Mouse (Mus musculus) adrenal gland, postnatal 14 days (tissue): ENCODE measurements at regions not wholly inside any gene's neighbourhood (a gene's known extent, or its start where the extent isn't known, plus 50 kb on each side); places are given as distances from the start of the nearest gene placed in this dataset.
"Not testable (repeated sequence)": the region's sequence is repeated elsewhere in the genome, so short reads cannot be mapped to it uniquely, and the experiment has no call there.

ENCODE experiments used
- DNase-seq: peaks from one replicate; pipeline ENCODE4 v3.0.0; 2021; ENCODE audit warnings: mixed read lengths

DNA sequence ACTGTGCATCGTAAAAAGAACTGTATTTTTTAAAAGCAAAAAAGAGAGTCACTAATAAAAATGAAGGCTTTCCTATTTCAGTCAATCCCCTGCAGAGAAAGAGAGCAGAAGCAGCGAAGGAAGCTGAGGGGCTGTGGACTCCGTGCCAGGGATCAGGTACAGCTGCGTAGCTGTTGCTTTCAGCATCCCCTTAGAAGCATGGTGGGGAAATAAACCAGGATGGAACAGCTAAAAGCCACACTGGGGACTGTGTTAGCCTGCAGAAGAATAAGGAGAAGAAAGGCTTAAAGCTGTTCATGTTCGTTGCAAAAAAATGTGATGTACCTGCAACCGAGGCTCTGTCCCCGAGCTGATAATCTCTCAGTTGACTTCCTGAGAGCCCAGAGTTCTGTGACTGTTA, 1302.6 kb upstream of the Sel1l start:
- DNase-seq, result no peak

DNA sequence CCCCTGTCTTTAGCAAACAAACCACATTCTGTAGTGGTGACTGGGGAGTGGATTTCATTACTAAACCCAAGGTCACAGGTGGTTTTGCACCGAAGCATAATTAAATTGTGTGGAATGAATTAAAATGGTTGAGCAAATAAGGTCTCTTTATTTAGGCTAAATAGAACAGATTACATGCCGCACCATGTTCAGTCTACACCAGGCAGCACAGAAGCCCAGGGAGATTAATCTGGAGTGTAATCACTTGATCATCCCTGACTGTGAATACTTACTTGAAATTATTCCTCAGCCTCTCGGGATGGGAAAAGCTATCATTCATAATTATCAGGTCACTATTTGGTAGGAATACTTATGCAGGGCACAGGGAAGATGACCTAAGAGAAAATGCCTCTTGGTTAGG, 1293.3 kb upstream of the Sel1l start:
- no peak for DNase-seq

DNA sequence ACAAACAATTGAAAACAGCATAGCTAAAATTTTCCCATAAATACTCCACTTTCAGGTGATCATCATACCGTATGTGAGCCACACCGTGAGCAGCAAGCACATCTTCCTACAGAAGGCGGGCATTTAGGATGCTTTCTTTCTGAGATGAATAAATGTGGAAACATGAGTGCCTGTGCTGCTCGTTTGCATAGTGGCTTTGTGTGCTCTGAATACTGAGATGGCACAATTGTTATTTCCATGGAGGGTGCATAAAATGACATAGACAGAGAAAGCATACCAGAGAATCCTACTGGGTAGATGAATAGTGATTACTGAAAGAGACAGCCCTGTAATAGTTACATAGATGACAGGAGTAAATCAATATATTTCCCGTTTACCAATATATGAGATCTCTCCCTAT, 1287.4 kb upstream of the Sel1l start:
- no peak for DNase-seq

DNA sequence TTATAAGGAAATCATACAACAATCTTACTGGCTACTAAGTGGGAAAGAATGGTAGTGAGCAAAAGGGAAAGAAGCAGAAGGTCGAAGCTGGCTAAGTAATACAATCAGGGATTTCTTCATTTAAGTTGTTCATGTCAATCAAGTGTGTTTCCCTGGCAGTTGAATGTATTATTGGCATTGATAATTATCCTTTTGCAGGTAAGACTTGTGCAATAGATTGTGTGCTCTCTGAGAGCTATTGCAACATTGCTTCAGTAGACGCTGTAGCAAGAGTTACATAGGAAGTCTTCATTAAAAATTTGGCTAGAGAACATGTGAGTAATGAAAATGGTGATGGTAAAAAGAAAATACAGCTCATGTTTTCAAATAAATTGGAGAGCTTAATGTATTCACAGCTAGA, 1273.3 kb upstream of the Sel1l start:
- no peak for DNase-seq

DNA sequence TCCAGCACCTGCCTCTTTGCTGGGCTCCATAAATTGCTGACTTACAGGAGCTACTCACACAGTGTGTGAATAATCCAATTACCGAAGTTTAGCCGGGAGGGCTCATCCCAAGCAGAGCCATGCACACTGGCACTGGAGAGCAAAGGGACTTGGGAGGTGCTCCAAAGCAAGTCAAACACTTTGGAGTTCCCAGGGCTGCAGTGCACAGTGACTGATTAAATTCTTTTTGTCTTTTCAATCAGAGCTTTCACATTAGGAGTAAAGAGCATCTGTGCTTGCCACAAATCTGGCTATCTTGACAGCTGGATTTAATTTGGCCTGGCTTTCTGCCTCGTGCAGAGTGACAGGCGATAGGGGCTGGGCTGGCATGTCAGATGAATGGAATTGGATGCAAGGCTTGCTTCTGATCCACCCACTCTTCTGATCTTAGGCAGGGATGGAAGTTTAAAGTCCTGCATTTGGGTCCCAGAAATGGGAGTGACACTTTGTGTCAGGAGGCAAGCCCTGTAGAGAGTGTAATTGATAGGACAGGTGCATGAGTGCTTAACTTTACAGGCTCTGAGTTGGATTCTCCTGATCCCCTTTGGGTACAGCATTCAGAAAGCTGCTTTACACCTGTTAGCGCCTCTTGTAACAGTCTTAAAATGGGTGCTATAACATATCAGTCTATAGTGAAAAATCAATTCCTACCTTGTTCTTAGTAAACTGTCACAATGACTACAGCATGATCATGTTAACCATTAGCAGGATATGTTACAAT, 1239.3 kb upstream of the Sel1l start:
- DNase-seq, result no peak

DNA sequence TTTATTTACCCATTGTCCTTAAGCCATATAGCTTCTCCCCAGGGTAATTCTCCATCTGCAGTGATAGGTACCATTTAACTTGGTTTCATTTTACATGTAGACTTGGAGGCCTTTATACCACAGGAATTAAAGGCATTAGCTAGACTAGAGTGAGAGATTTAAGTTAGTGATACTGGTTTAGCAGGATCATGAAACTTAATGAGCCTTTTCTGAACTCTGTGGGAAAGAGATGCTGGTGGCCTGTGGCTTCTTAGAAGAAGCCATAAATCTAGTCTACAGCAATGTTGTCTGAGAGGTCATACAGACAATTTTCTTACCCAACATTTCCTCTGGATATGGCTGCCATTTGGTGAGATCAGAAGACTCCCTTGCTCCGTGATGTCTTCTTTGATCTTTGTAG, 1214.9 kb upstream of the Sel1l start:
- DNase-seq, result no peak

DNA sequence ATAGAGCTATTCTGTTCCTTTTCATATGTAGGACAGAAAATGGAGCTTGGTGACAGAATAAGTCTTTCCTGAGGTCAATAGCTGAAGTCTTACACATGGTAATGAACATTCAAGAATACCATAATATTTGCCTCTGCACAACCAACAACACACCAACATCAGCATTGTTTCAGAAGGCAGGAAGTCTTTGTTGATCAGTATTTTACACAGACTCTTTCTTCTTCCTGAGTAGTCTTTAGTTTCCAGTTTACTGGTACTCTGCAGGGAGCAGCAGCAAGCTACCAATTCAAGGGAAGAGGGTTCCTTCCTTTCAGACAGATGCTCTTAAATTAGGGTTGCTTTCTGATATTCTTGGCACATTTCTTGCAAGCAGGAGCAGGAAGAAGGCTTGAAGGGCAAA, 1170.7 kb upstream of the Sel1l start:
- DNase-seq, result no peak

DNA sequence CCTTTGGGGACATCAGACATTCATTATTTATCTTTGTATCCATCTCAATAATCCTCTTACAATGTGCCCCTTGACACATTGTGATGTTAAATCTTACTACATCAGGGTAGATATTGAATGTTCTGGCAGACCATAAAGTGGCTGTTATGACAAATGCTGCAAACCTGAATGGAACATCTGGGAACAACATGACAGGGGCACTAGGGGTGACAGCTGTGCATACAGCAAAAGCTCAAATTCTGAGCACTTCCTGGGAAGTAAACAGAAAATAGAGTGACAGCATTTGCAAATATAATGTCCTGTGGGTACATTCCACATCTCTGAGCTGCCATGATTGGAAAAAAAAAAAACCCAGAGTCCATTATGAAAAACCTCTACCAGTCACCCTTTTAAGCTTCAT, 1162.6 kb upstream of the Sel1l start:
- no peak for DNase-seq

DNA sequence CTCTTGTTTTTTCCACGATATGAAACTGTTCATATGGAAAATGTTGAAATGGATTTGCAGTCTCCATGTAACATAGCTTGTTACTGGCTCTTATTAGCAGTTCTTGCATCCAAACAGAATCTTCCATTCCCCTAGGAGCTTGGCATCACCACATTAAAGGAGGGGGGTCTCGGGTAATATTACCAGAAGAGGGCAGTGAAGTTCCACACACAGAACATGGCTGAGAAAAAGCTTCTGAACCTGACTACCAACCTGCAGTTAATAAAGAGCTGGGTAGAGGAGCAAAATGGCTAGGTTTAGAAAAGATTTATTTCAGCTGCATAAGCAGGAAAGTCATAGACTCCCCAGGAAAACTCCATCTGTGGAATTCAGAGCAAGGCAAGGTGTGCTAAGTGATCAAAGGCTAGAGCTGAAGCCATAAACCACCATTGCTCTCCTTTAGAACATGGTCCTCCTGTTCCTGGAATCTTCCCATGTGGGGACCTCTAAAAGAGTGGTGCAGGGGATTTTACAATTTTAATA, 1157.9 kb upstream of the Sel1l start:
- DNase-seq, result no peak

DNA sequence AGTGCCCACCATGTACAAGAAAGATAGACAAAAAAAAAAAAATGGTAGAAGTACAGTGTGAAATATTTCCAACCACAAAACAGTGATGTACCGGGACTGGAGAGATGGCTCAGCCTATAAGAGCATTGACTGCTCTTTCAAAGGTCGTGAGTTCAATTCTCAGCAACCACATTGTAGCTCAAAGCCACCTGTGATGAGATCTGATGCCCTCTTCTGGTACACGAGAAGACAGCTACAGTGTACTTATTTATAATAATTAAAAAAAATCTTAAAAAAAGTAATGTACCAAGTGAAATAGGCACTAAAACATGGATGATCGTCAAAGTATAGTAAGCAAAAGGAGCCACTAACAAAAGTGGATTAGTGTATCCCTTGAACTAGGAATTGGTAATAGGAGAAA, 1154.2 kb upstream of the Sel1l start:
- no peak for DNase-seq

DNA sequence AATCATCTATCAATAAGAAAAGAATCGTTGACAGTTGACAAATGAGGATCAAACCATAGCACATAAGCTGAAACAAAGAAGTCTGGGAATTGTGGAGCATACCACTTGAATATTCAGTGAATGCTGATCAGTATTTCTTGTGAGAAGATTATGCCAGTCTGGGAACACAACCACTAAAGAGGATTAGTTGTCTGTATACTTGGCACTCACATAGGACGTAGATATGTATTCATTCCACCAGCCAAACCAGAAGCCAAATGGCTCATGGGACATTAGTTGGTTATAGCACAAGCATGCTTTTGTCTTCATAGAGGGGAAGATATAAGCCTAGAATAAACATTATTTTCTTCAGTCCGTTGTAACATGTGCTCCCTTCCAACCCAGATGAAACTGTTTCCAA, 1126.7 kb upstream of the Sel1l start:
- no peak for DNase-seq

DNA sequence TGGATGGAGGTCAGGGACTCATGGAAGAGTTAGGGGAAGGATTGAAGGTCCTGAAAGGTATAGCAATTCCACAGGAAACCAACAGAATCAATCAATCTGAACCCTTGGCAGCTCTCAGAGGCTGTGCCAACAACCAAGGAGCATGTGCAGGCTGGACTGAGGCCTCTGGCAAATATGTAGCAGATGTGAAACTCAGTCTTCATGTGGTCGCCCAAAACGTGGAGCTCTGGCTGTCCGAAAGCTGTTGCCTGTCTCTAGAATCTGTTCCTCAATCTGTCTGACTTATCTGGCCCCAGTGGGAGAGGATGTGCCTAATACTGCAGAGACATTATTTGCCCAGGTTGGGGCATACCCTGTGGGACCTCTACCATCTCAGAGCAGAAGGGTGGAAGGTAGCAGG, 1095.4 kb upstream of the Sel1l start:
- no peak for DNase-seq

DNA sequence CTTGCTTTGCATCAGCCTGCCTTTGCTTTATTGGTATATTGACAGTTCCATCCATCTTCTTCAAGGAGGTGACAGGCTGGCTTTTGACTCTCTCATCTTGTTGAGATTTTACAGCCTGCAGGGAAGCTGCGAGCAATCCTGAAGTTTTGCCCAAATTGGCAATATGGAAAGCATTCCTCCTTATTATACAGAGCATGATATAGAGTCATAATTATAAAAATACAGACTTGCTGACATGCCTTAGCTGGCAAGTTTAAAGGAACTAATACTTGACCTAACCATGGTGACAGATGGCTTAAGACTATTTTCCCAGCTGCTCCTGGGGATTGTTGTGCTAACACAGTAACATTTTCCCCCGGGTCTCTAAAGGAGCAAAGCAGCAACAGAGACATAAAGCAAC, 1078.6 kb upstream of the Sel1l start:
- no peak for DNase-seq

DNA sequence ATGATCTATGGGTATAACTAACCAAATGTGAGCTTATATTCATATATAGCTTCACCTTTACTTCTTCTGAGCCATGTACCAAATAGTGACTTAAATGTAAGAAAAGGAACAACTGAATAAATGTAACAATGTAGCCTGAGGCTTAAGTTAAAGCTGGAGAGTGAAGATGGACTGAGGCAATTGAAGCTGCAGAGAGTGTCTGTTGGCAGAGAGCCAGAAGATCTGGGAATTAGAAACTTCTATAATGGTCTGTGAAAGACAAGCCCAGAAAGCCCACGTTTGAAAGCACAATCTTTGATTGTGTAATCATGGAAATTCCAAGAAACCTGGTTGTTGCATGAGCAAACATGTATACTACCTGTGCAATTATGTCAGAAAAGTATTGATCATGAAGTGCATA, 1078.0 kb upstream of the Sel1l start:
- DNase-seq, result no peak

DNA sequence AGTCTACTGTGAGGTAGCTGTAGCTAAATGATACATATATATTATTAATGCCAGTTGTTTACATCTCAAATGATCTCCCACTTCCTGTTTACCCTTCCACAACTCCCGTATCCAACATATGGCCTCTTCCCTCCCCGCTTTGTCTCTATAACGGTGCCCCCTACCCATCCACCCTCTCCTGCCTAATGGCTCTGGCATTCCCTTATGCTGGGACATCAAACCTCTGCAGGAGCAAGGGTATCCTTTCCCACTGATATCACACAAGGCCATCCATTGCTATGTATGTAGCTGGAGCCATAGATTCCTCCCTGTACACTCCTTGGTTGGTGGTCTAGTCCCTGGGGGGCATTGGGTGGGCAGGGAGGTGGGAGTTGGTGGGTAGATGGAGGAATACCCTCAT, 1071.0 kb upstream of the Sel1l start:
- no peak for DNase-seq

DNA sequence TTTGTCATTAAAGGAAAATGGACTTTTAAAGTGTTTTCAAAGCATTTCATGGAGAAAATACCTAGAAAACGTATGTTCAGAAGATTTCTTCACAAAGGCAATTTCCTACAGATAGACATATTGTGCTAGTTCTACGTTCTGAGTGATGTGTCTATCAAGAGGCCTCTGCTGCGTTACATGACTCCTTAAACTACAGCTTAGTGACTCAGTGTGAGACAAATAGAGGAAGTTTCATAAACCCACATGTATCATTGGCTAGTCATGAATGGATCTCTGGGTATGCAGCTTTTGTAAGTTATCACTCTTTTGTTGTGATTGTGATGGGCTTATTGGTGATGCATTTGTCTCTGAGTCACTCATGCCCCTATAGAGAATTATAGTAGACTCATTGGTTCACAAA, 1067.3 kb upstream of the Sel1l start:
- no peak for DNase-seq

DNA sequence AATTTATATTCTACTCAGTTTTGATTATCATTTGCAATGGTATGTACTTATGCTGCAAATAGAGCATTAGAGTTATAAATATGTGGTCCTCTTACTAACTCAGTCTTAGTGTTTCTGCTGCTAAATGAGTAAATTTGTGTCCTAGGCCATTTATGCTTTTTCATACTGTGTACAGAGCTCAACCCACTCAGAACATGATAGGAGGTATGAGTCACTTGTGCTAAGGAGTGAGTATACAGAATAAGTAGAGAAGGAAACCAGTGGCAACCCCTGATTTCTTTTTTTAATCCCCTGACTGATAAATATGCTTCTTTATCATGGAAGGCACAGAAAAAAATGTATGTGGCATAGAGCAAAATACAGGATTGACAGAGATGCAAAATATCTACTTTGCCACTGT, 1066.8 kb upstream of the Sel1l start:
- no peak for DNase-seq

DNA sequence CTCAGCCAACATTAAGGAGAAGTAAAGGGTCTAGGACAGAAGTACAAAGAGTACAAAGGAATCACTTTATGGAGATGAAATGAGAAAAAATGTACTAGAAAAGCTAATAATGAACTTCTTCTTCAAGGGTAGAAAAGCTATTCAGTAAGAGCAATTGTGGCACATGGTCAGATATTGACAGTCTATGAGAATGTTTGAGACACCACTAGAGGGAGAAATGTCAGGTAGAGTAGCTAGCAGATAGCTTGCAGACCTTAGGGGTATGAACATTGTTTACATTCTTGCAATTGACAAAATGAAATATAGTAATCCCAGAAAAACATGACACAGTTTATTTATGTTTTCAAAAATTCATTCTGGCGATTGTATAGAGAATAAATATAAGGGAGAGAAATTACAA, 1066.2 kb upstream of the Sel1l start:
- no peak for DNase-seq

DNA sequence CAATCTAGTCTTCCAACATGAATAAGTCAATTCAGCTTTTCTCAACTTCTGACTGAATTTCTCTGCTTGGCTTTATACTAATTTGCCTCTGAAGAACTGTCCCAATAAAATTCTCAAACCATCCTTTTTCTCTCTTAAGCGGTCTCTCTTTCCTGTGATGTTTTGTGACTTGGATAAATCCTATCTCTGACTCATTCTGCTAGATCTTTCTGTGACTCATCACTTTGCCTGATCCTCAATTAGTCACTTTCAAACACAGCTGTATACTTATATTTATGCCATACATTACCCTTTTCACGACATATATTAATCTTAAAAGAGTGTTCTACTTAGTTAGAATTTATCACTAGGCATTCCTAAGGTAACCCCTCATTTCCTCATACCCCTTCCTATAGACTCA, 1055.4 kb upstream of the Sel1l start:
- no peak for DNase-seq

DNA sequence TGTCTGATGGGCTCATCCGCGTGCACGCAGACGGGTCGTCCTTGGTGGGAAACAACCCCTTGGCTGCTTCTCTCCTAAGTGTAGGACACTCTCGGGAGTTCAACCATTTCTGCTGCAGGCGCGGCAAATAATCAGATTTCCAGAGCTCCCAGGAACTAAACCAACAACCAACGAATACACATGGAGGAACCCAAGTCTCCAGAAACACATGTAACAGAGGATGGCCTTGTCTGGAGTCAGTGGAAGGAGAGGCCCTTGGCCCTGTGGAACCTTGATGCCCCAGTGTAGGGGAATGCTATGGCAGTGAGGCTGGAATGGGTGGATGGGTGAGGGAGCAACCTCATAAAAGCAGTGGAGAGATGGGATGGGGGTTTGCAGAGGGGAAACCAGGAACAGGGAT, 1043.4 kb upstream of the Sel1l start:
- no peak for DNase-seq

DNA sequence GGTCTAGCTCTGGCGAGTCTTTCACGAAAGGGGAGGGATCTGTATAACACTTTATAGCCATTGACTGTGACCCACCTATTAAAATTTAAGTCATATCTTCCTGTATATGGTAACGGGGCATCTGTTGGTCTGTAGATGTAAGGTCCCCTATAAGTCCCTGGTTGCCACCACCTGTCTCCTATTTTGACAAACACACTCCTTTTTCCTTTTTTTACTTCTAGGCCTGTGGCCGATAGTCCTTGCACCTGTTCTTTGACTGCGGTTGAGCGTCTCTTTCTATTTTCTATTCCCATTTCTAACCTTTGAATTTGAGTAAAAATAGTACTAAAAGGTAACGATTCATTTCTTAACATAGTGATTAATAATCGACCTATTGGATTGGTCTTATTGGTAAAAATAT, 1042.7 kb upstream of the Sel1l start:
- not testable (repeated sequence) for DNase-seq

DNA sequence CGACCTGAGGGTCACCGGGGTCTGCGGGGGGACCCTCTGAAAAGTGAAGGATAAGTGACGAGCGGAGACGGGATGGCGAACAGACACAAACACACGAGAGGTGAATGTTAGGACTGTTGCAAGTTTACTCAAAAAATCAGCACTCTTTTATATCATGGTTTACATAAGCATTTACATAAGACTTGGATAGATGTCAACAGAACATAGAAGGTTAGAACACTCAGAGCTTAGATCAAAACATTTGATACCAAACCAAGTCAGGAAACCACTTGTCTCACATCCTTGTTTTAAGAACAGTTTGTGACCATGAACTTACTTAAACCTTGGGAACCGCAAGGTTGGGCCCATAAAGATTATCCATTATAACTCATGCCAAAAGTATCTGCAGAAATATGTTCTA, 1042.2 kb upstream of the Sel1l start:
- not testable (repeated sequence) for DNase-seq

DNA sequence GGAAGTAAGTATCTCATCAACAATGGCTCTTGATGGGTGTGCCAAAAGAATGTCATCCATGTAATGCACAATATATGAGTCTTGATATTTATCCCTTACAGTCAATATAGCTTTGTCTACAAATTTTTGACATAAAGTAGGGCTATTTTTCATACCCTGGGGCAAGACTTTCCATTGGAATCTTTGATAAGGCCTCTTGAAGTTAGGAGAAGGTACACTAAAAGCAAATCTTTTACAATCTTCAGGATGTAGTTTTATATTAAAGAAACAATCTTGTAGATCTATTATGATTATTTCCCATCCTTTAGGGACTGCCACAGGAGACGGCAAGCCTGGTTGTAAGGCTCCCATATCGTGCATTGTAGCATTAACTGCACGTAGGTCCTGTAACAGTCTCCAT, 1038.8 kb upstream of the Sel1l start:
- no peak for DNase-seq

DNA sequence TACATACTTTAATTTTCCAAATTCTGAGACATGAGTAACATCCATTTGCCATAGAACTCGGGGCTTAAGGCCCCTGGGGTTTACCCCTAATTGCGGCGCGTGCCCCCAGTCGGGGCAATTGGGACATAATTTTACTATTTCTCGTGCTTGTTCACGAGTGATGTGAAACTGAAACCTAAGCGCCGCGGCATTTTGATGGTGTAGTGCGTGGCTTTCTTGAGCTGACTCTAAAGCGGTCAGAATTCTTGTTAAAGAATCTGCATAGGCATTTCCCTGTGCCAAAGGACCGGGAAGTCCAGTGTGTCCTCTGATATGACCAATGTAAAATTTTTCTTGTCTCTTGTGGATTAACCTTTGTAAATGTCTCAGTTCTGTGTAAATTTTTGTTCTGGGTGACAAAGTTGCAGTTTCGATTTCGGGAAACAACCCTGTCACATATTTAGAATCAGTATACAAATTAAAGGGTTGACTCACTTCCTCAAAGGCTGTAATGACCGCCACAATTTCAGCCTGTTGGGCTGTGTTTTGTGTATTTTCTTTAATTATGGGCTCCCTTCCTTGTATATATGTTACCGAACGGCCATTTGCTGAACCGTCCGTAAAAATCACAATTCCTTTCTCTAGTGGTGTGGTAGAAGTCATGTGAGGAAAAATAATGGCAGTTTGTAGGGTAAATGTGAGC, 1037.6 kb upstream of the Sel1l start:
- not testable (repeated sequence) for DNase-seq
